Mouse (Mus musculus): ENCODE measurements around the gene Otos. TPM values are rescaled to one million over a fixed set of nuclear protein-coding genes. Genes with fewer than 3 reads are reported as not detected.

The Otos gene
- polyA plus RNA-seq, 1 experiment from 2014 or later: 0.12 TPM

GRCm38 (mm10) chr1:92669430-92669829 lies 20.8 kb upstream of the Otos start:
- no peak overlapping the region for H3K9ac ChIP-seq

GRCm38 (mm10) chr1:92667106-92667505 lies 18.5 kb upstream of the Otos start:
- H3K4me3 ChIP-seq: no peak overlapping the region

More at GRCm38 (mm10) chr1:92669430-92669829, 20.8 kb upstream of the Otos start:
- H3K36me3 ChIP-seq: no peaks in the 10 kb centered on the region
- no peaks in the 10 kb centered on the region for H3K4me1 ChIP-seq (replicated peaks)
- no peak overlapping the region for H3K27ac ChIP-seq
- no peak for ATAC-seq (ENCODE audit: low FRiP score)
- no peak overlapping the region for H3K4me3 ChIP-seq
- H3K4me2 ChIP-seq: no peak overlapping the region
- no peaks in the 10 kb centered on the region for H3K27me3 ChIP-seq
- H3K9me3 ChIP-seq: no peaks in the 10 kb centered on the region
- WGBS: 90% methylated on average over 3 of the region's 3 CpGs

GRCm38 (mm10) chr1:92659392-92659791 lies 10.8 kb upstream of the Otos start:
- Histone ChIP-seq H3K27ac (no peak overlapping the region), H3K9ac (no peak overlapping the region), H3K36me3 (no peaks in the 10 kb centered on the region), H3K4me1 (replicated peaks) (no peaks in the 10 kb centered on the region), H3K27me3 (0 out of 2 replicates have a peak, but pooled peaks cover 10% of the 10 kb centered on the region), H3K4me2 (no peak overlapping the region), H3K4me3 (no peak overlapping the region), H3K9me3 (no peaks in the 10 kb centered on the region)
- 79% methylated on average over 5 of the region's 5 CpGs for WGBS
- no peak for ATAC-seq (ENCODE audit: low FRiP score)

More at GRCm38 (mm10) chr1:92667106-92667505, 18.5 kb upstream of the Otos start:
- H3K36me3 ChIP-seq: no peaks in the 10 kb centered on the region
- H3K4me1 ChIP-seq (replicated peaks): no peaks in the 10 kb centered on the region
- no peak overlapping the region for H3K4me2 ChIP-seq
- H3K27ac ChIP-seq: no peak overlapping the region
- 87% methylated on average over 6 of the region's 6 CpGs for whole genome bisulfite sequencing
- H3K9ac ChIP-seq: no peak overlapping the region
- no peaks in the 10 kb centered on the region for H3K9me3 ChIP-seq
- H3K27me3 ChIP-seq: no peaks in the 10 kb centered on the region
- no peak for ATAC-seq (ENCODE audit: low FRiP score)

DNA sequence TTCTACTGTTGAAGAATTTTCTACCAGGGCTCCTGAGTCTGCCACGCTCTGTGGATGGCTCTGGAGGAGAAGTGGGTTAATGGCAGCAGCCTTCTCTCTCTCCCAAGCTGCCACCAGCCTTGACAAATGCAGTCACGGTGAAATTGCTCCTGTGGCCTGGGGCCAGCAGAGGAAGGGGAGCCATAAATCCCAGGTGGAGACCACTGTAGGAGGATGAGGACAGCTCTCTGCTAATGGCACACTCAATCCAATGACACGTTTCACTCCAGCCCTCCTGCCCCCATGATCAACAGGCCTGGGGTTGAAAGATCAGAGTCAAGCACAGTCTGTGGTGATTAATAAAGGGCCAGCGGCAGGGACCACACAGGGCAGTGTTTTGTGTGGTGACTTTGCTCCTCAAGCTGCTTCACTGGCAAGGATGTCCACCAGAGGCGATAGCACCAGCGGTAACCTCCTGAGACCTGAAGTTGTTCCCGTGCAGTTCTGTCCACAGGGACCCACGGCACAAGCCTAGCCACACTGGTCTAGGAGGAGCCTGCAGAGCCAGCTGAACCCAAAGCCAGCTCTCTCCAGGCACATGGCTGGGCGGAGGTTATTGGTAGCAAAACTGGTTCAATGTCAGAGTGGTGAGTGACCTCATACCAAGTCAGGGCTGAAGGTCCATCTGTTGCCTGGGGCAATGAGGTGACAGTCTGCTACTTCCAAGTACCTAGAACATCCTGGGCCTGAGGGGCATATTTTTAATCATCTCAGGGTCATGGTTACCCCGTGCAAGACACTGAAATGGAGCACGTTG lies 8.6 kb upstream of the Otos start:
- 78% methylated on average over 11 of the region's 11 CpGs for WGBS
- Histone ChIP-seq H3K9ac (no peak overlapping the region), H3K27me3 (0 out of 2 replicates have a peak, but pooled peaks cover 12% of the 10 kb centered on the region), H3K36me3 (no peaks in the 10 kb centered on the region), H3K27ac (no peak overlapping the region), H3K9me3 (no peaks in the 10 kb centered on the region), H3K4me3 (no peak overlapping the region), H3K4me2 (no peak overlapping the region), H3K4me1 (replicated peaks) (no peaks in the 10 kb centered on the region)
- peak; percentile 28; the same call in 1 of the 2 replicates for ATAC-seq (ENCODE audit: low FRiP score)

DNA sequence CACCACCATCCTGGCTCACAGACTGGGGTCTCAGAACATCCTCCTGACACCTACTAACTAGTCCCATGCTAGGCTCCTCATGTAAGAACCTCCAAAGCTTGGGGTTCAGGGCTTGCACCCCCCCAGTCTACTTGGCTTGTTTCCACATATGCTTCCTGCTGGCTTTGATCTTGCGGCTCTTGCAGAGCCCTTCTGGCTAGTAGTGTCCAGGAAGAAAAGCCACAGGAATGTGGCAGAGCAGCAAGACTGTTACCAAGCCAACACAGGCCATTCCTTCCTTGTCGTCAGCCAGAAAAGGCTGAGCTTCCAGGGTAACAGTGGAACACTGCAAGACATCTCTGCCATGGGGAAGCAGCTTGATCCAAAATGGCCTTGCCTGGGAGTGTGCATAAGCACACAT lies 6.0 kb upstream of the Otos start:
- no peak for ATAC-seq (ENCODE audit: low FRiP score)
- Histone ChIP-seq H3K9ac (no peak overlapping the region), H3K4me1 (replicated peaks) (0 out of 2 replicates have a peak, but pooled peaks cover 5% of the 10 kb centered on the region), H3K36me3 (no peaks in the 10 kb centered on the region), H3K4me3 (no peak overlapping the region), H3K4me2 (no peak overlapping the region), H3K27ac (no peak overlapping the region), H3K27me3 (peaks cover 16% of the 10 kb centered on the region; the same call in 1 of the 2 replicates), H3K9me3 (no peaks in the 10 kb centered on the region)
- 59% methylated on average over 2 of the region's 2 CpGs for WGBS

DNA sequence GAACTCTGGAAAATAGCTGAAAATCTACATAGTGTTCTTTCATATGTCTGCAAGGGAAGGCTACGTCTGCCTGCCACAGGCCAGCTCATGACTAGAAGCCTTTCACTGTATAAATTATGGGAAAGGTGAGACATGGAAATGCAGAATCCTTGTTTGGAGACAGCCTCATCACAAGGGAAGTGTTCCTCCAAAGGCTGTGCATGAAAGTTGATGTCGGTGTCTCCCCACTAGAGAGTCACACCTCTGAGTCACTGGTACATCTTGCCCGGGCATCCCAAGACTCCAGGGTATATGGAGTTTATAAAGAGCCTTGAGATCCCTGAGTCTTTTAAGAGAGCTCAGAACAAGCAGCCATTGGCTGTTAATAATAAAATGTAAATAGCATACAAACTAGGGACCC lies 4.5 kb upstream of the Otos start:
- 94% methylated on average over 3 of the region's 3 CpGs for WGBS

GRCm38 (mm10) chr1:92651467-92651866 lies 2.8 kb upstream of the Otos start:
- Histone ChIP-seq H3K9me3 (no peaks in the 10 kb centered on the region), H3K27me3 (peaks cover 12% of the 10 kb centered on the region; the same call in 1 of the 2 replicates), H3K27ac (no peak overlapping the region), H3K4me1 (replicated peaks) (0 out of 2 replicates have a peak, but pooled peaks cover 5% of the 10 kb centered on the region), H3K4me2 (no peak overlapping the region), H3K9ac (no peak overlapping the region), H3K4me3 (no peak overlapping the region), H3K36me3 (no peaks in the 10 kb centered on the region)
- ATAC-seq (ENCODE audit: low FRiP score): no peak
- 59% methylated on average over 3 of the region's 3 CpGs for WGBS

More for the DNA sequence above, 4.5 kb upstream of the Otos start:
- H3K4me3 ChIP-seq: no peak overlapping the region
- H3K9ac ChIP-seq: no peak overlapping the region
- H3K36me3 ChIP-seq: no peaks in the 10 kb centered on the region
- H3K27ac ChIP-seq: no peak overlapping the region
- H3K9me3 ChIP-seq: no peaks in the 10 kb centered on the region
- ATAC-seq (ENCODE audit: low FRiP score): no peak
- H3K4me1 ChIP-seq (replicated peaks): 0 out of 2 replicates have a peak, but pooled peaks cover 5% of the 10 kb centered on the region
- no peak overlapping the region for H3K4me2 ChIP-seq
- H3K27me3 ChIP-seq: peaks cover 13% of the 10 kb centered on the region; the same call in 1 of the 2 replicates

- 60% methylated on average over 10 of the region's 10 CpGs for WGBS
Observed at GRCm38 (mm10) chr1:92648197-92648596, 444 bp downstream of the Otos start.

DNA sequence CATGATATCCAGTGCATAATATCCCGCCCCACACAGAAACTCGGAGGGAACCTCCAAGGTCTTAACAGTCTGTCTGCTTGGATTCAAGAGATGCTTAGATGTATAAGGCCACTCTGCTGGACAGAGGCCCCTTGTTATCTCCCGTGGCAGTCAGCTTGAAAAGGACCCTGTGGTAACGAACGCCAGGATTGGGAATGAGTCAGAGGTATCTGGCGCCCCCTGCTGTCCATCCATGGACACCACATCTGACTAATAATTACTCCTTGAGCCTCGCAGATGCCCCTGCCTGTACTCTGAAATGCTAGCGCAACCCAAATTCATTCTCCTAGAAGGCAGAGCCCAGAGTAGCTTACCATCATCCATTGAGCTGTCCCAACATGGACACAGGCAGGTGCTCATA lies 889 bp downstream of the Otos start:
- ATAC-seq (ENCODE audit: low FRiP score): 0 out of 2 replicates have a peak, but pooled peaks have one; percentile 26
- Histone ChIP-seq H3K4me1 (replicated peaks) (0 out of 2 replicates have a peak, but pooled peaks cover 6% of the 10 kb centered on the region), H3K27me3 (peaks cover 16% of the 10 kb centered on the region), H3K27ac (no peak overlapping the region), H3K4me2 (0 out of 2 replicates have a peak overlapping the region, but pooled peaks have one; percentile 13), H3K36me3 (no peaks in the 10 kb centered on the region), H3K9me3 (no peaks in the 10 kb centered on the region), H3K9ac (peak overlapping the region; percentile 49; the same call in 1 of the 2 replicates), H3K4me3 (no peak overlapping the region)
- 6% methylated on average over 8 of the region's 8 CpGs for WGBS

More at GRCm38 (mm10) chr1:92648197-92648596, 444 bp downstream of the Otos start:
- no peaks in the 10 kb centered on the region for H3K9me3 ChIP-seq
- 0 out of 2 replicates have a peak overlapping the region, but pooled peaks have one; percentile 13 for H3K4me2 ChIP-seq
- H3K9ac ChIP-seq: peak overlapping the region; percentile 49; the same call in 1 of the 2 replicates
- no peak overlapping the region for H3K27ac ChIP-seq
- ATAC-seq (ENCODE audit: low FRiP score): peak; percentile 36; the same call in 1 of the 2 replicates
- peaks cover 16% of the 10 kb centered on the region for H3K27me3 ChIP-seq
- no peaks in the 10 kb centered on the region for H3K36me3 ChIP-seq
- no peak overlapping the region for H3K4me3 ChIP-seq
- H3K4me1 ChIP-seq (replicated peaks): 0 out of 2 replicates have a peak, but pooled peaks cover 5% of the 10 kb centered on the region

- Histone ChIP-seq H3K9me3 (no peaks in the 10 kb centered on the region), H3K4me2 (no peak overlapping the region), H3K9ac (no peak overlapping the region; the same call in 1 of the 2 replicates), H3K4me3 (no peak overlapping the region), H3K27ac (no peak overlapping the region), H3K4me1 (replicated peaks) (peaks cover 13% of the 10 kb centered on the region), H3K36me3 (no peaks in the 10 kb centered on the region), H3K27me3 (peaks cover 16% of the 10 kb centered on the region)
- 70% methylated on average over 4 of the region's 4 CpGs for WGBS
- no peak for ATAC-seq (ENCODE audit: low FRiP score)
Observed at GRCm38 (mm10) chr1:92647026-92647425, 1.6 kb downstream of the Otos start.

GRCm38 (mm10) chr1:92646601-92647000 lies 2.0 kb downstream of the Otos start:
- no peak for ATAC-seq (ENCODE audit: low FRiP score)
- Histone ChIP-seq H3K4me3 (no peak overlapping the region), H3K9me3 (no peaks in the 10 kb centered on the region), H3K4me1 (replicated peaks) (peaks cover 13% of the 10 kb centered on the region), H3K27ac (no peak overlapping the region), H3K4me2 (no peak overlapping the region), H3K36me3 (no peaks in the 10 kb centered on the region), H3K27me3 (peaks cover 16% of the 10 kb centered on the region), H3K9ac (no peak overlapping the region)
- WGBS: 85% methylated on average over 7 of the region's 7 CpGs

- Histone ChIP-seq H3K27me3 (peaks cover 16% of the 10 kb centered on the region), H3K4me3 (no peak overlapping the region), H3K4me2 (no peak overlapping the region), H3K27ac (no peak overlapping the region), H3K9ac (no peak overlapping the region), H3K4me1 (replicated peaks) (peaks cover 11% of the 10 kb centered on the region), H3K9me3 (no peaks in the 10 kb centered on the region), H3K36me3 (no peaks in the 10 kb centered on the region)
- WGBS: 61% methylated on average over 2 of the region's 2 CpGs
- ATAC-seq (ENCODE audit: low FRiP score): no peak
Observed at GRCm38 (mm10) chr1:92646111-92646510, 2.5 kb downstream of the Otos start.

Data from hindbrain, embryonic 13.5 days (tissue).